Mouse (Mus musculus) fat pad, adult 2 months (tissue): ENCODE measurements at regions not wholly inside any gene's neighbourhood (a gene's known extent, or its start where the extent isn't known, plus 50 kb on each side); places are given as distances from the start of the nearest gene placed in this dataset.
"Not testable (repeated sequence)": the region's sequence is repeated elsewhere in the genome, so short reads cannot be mapped to it uniquely, and the experiment has no call there.

Experiments used
- DNase-seq: peaks from one replicate; pipeline ENCODE4 v3.0.0-alpha.2; 2011; ENCODE audit warnings: low read depth, low spot score; ENCODE audit errors: extremely low read depth

DNA sequence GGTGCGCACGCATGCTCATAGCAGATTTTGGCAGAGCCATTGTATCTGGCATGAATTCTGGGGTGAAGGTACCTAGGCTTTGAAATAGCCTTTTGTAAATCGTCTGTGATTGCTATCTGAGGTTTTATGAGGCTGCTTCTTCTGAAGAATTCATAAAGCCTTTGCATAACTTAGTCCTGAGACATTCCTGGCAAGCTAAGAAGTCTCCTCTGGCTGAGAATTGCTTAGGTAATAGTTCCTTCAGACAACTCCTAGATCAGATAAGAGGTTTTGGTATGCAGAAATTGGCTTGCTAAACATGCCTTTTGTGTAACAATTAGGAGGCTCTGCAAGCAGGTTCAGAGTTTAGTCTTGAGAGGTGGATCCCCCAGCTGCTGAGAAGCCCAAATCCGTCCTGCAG, 82.7 kb downstream of the Pmp22 start:
- DNase-seq = peak; percentile 91

DNA sequence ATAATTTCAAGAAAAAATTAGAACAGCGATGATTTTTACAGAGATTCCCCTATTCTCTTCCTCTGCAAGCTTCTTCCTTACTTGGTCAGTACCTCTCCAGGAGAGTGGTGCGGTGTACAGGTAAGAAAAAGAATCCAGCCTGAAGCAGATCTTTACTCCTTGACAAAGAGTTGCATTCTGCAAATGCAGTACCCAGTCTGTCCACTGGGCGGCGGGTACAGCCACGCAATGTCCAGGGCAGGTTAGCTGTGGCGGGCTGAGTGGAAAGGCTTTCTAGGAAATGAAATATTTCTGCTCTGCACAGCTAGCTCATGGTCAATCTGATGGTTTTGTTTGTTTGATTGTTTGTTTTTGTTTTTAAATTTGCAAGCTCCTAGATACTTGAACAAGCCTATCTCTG, 84.3 kb downstream of the Pmp22 start:
- no peak for DNase-seq

DNA sequence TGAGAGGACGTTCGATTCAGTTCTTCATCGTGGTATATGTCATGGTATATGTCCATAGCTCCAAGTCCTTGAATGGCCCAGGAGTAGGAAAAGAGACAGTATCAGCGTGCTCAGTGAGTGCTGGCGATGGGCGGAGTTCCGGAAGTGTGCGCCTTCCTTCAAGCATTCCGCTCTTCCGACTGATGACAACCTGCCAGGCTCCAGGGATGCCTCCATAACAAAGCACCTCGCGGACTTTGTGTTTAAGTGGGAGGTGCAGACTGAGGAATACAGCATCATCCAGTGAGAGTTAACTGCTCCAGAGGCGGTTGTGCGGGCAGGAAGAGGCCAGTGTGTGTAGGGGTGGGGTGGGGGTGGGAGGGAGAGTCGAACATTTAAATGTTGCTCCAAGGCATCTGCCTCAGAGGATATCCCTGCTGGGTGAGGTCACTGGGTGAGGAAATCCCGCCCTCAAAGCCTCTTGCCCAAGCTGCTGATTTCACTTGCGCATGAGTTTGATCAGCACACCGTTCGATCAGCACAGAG, 85.2 kb downstream of the Pmp22 start:
- DNase-seq = no peak

DNA sequence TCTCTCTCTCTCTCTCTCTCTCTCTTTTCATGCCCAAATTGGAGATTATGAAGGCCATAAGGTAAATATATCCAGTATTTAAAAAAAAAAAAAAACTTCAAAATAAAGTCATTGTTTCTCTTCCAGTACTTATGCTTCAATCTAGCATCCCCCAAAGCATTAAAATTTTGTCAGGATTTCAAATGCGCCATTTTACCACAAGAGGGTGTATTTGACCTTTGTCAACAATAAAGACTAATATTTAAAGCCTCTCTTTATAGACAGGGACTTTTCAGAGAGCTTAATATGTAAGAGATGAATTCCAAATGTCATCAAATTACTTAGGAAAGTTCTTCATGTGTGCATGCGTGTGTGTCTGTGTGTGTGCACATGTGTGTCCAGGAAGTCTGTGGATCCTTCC, 87.2 kb downstream of the Pmp22 start:
- DNase-seq = no peak

DNA sequence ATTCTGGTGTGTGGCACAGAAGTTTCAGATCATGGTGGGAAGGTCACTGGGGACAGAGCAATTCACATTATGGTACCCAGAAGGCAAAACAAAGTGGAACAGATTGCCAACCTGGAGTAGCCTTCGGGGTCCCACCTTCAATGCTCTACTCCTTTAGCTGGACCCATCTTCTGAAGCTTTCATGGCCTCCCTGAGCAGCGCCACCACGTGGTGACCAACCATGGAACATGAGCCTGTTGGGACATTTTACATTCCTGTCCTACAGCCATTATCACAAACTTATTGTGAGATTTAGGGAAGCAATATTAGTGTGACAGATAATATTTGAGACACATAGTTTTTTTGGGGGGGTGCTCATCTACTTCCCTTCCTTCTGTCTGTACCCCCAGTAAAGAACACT, 88.3 kb downstream of the Pmp22 start:
- DNase-seq = no peak

DNA sequence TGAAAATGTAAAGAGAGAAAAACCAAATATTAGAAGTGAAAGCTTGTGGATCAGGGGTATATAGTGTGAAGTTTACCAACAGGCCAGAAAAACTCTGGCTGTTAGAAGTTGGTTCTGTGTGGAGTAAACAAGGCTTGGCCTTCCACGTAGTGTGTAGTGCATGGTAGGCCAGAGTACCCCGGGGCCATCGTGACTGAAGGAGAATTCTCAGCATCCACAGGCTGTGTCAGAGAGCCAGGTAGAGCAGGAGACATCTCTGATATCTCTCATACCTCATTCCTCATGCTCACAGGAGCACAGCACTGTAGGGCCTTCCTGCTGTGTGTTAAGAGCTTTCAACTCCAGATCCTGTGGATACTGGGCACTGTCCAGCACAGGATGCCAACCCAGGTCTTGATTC, 97.7 kb downstream of the Pmp22 start:
- no peak for DNase-seq

DNA sequence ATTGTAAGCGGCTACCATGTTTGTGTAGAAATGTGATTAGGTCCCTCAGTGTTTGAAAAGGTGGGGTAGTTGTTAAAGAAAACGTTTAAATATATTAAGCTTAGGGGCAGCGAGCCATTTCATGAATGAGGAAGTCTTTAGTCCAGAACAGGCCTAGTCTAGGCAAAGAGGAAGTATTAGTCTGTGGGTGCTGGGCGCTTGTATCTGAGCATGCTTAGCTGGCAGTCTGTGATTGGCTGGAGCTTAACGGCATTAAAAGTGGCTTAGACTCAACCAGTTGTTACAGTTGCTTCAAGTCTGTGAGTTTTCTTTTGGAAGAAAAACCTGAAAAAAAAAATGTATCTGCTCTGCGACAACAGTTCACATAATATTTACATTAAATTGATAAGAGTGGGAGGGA, 102.0 kb downstream of the Pmp22 start:
- no peak for DNase-seq

DNA sequence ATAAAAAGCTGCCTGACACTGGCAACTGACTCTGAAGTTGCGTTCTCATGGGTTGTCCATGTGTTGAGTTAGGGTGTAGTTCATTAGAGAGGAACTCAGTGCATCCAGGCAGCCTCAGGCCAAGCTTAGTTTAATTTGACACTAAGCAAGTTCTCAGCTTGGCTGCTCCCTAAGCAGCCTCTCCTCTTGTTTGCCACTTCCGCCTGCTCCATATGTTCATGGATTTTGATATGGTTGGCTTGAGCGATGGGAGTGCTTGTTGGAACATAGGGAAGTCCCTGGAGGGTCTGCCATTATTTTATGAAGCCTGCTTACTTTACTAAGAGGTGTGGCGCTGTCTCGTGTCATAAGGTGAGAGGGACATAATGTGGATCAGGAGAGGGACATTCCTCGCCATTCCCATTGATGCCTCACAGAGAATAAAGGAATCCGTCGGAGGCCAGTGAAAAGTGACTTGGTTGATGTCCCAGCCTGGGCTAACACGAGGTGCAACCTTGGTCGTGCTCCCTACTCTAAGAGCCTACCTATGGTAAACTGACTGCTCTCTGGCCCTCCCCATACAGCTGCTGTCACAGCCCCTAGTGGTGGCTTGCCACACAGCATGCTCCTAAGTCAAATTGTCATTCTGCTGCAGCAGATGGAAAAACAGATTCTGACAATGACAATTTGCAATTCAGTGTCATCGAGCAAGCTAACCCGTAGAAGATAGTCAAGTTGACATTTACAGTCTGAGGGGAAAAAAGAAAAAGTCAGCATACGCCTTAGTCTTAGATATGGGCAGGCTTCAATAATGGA, 104.6 kb downstream of the Pmp22 start:
- DNase-seq = no peak

DNA sequence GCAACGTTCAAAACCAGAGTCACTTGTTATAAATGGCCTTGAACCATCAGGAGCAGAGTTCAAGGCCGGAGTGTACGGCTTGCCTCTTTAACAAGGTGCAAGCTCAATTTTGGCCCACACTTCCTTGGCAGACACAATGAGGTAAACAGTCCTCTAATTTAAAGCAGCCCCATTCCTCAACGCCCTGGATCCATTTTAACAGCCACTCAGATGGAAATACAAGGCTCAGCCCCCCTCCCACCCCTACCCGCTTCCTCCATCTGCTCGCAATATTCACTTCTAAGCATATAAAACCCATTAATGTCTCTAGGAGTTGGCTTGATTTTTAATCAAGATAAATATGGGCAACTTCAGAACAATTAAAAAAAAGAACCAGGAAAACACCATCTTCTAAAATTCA, 105.7 kb downstream of the Pmp22 start:
- DNase-seq = no peak

DNA sequence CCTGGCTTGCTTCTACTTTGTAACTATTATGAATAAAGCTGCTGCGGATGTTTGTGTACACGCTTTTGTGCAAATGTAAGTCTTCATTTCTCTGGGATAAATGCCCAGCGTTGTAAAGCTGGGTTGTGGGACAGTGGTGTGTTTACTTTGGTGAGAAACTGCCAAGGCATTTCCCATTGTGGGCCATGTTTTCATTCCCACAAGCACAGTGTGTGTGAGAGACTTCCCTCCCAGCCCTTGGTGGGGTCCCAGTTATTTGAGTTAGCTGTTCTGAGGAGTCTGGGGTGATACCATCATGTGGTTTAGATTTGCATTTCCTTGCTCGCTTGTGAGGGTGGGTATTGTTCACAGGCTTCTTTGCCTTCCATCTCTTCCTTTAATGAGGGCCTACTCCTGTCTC, 109.9 kb downstream of the Pmp22 start:
- DNase-seq = no peak

DNA sequence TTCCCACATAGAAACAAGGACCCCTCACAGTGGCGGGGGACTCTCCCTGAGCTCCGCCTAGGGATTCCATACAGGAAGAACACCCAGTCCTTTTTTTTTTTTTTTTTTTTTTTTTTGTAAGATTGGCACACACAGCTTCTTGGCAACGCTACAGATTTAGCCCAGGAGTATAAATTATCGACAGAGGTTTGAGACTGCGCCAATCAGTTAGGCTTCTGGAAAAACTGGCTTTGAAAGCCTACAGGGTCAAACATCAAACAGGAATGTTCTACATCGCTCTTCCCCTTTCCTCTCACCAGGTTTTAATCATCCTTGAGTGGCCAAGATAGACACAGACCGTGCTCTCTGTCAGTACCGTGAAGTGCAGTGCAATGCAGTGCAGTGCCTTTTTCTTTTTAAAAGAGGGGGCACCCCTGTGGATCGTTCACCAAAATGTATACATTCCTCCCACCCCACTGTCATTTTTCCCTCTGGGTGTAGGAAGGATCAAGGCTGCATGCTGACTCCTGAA, 115.2 kb downstream of the Pmp22 start:
- peak; percentile 62 for DNase-seq

DNA sequence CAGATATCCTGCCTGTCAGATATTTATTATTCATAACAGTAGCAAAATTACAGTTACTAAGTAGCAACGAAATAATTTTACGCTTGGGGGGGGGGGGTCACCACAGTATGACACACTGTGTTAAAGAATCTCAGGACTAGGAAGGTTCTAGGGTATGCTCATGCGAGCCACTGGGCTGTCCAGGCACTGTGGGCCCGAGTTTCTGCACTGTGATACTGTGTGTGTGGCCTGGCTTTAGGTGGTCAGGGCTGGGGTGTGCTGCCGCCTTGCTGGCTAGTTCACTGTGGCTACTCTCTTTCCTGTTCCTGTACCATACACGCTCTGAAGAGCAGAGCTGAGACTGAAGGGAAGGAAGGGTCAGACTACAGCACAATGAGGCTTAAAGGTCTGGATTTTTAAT, 116.3 kb downstream of the Pmp22 start:
- DNase-seq = no peak

DNA sequence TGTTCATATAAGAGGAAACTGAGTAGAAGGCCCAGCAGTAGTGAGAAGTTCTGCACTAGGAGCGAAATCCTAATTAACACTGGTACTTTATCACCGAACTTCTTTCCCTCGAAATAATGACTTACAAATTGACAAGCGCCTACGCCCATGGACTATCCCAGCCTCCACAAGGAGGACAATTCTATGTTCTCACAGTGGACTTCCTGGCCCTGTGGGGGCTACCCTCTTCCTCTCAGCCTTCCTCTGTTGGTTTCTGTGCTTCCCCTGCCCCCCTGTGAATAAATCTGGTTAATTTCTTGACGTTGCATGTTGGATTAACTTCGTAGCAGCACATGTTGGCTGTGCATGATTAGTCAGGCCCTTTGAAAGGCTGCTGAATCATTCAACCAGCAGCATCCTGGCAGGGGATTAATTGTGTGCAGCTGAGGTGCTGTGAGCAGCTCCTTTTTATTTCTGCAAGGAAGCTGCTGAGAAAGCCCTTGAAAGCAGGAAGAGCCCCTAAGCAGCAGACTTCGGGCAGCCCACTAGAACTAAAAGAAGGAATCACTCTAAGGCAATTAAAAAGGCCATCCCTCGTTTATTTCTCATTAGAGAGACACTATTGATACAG, 117.4 kb downstream of the Pmp22 start:
- DNase-seq = no peak

DNA sequence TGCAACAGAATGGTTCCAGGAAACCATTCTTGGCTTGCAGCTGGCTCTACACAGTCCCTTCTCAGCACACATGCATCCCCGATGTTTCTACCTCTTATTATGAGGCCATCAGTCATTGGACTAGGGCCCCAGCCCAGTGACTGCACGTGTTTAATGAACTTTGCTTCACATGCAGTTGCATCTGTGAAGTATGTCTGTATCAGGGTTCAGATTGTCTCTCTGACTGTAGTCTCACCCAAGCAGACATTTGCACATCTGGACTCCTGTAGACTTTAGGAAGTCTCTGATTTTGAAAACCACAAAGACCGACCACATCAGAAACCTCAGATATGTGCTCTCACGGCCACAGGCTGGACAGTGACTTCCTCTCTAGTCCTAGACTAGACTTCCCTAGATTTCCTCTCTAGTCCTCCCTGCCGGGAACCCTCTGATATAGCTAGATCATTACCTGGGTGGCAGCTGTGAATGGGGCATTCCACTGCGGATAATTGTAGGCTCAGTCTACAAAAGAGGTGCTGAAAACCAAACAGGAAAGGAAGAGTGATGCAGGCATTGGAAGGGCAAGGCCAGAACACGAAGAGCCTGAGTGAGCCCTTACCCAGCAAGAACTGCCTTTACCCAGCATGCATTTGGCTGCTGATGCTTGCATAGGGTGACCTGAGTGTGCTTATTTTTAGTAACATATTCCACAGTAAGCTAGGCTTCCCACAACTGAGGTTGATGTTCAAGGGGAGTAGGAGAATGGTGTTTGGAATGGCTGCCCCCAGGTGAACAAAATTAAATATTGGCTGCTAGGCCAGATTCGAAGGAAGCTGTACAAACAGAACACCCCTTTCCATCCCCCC, 123.5 kb downstream of the Pmp22 start:
- DNase-seq = no peak

DNA sequence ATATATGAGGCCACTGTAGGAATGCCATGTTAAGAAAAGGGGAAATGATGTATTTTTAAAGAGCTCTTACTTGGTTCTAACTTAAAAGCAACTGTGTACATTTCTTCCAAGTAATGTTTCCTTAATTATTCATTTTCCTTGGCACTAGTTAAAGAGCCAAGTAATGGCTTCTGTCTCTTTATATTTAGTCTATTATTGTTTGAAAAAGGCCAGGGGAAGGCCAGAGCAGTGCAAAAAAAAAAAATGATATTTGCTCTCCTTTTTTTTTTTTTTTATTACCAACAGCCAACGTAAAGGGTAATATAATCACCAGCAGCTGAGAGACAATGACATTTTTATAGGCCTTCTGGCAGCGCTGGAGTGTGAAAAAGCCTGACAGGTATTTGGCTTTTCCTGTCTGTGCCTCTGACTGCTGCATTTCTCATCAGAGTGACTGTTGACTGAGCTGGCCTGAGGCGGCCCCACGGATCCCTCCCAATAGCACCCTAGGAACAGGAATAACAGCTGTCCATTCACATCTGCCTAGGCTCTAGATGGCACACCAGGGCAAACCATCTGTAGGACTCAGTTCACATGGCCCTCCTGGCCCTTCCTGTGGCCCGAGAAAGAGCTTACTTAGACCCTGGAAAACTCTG, 124.3 kb downstream of the Pmp22 start:
- no peak for DNase-seq

DNA sequence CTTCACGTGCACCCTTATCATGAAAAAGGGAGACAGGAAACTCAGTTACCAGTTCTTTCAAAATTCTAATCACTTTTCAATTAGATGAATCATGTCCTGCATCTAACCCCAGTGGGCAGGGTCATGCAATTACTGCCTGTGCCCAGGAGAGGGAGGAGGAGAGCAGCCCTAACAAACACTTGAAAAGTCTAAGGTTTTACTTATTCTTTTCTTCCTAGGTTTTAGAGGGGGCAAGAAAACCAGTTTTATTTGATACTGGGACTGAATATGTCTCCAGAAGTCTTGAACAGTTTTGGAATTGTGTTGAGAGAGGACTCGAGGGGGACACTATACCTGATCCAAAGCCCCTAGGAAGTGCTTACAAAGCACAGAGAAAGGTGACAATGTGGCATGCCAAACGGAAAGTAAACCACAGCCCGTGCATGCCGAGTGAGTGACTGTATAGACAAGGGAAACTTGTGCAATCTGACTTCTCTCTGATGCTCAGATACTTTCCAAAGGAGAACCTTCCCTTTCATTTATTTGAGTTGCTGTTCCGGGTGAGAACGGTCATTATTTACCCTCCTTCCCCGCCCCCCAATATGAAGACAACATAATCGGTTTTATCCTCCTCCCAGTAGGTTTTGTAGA, 135.8 kb downstream of the Pmp22 start:
- DNase-seq = no peak

DNA sequence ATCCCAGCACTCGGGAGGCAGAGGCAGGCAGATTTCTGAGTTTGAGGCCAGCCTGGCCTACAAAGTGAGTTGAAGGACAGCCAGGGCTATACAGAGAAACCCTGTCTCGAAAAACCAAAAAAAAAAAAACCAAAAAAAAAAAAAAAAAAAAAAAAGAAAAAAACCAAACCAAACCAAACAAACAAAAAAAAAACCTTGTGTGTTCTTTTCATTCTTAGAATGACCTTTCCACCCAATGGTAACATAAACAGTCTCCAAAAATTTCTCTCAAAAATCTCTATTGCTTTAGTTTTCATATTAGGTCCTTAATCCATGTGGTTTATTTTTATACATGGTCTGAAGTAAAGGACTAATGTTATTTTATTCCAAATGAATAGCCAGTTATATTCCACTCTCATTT, 137.5 kb downstream of the Pmp22 start:
- not testable (repeated sequence) for DNase-seq

DNA sequence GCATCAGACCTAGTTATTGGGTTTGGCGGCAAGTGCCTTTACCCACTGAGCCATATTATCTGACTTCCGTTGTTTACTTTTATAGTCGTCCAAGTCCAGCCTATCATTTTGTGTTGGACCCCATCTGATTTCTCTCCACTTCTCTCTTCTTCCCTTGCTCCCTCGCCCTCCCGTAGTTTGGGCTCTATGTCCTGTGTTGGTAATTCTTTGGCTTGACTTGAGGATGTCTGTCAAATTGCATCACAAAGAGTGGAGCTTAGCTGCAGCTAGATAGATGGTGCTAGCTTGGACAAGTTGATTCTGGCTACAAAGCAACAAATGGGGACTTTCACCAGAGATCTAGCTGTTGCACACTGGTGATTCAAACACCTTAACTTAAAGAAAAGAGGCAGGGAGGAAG, 147.9 kb downstream of the Pmp22 start:
- DNase-seq = no peak

DNA sequence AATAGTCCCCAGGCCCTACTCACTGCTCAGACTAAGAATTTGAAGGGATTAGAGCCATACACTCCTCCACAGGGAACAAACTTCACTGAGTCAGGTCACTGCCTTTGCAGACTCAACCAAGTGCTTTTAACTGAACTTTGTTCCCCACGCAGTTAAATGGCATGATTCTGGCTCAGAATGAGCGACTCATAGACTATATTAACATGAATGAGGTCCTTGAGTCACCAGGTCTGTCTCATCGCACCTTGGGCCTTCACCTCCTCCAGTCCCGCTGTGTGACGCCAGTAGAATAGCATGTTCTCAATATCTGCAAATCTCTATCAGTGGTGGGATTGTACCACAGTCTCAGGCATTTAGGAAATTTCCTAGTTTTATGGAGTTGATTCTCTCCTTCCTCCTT, 153.1 kb downstream of the Pmp22 start:
- no peak for DNase-seq

DNA sequence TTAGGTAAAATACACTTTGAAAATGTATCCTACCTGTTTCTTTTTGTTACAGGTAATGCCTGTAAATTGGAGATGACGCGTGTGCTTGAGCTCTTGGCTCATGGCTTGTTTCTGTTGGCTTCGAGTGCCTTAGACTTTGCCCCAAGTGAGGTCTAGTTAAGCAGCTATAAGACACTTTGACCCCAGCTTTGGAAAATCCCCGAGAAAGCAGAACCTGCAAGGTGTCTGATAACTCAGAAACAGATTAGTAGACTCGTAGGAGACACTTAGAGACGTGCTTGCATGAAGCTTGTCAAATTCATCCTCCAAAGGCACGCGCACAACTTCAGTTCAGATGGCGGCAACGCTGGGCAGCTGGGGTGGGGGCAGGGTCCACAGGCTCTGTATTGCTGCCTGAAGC, 153.8 kb downstream of the Pmp22 start:
- no peak for DNase-seq

DNA sequence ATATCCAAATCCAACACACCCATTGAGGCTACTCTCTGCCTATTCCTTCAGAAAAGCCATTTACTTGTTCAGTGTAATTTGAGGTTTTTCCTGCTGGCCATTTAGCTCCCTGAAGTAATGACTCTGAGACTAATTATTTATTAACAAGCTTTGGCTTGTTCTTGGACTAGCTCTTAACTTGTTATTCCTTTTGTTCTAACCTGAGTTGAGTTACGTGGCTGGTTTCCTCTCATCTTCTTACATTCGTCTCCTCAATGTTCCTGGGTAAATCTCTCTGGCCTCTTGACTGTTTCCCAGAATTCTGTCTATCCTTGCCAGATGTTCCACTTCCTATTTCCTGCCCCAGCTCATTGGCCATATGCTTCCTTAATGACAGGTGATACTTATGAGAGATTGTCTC, 157.2 kb downstream of the Pmp22 start:
- no peak for DNase-seq
